Mouse (Mus musculus) inflammation-experienced regulatory T-cells, adult 16 weeks (primary cell): ENCODE results near the gene Trmt1l. TPM values are rescaled to one million over a fixed set of nuclear protein-coding genes. Genes with fewer than 3 reads are reported as not detected.

Source experiments
- polyA plus RNA-seq: library from polyadenylated mRNA; unstranded; fragments of 100-300 nt; shearing (Covaris generic); gene quantifications from one replicate; pipeline ENCODE4 v1.2.1, GENCODE M21; 2017

Trmt1l gene
- 104 TPM for polyA plus RNA-seq

GRCm38 (mm10) chr1:151428263-151429221 lies at the start of gene Trmt1l, which contains the start of gene Swt1:
Trmt1l (plus strand) TSS chr1:151428542.
Swt1 (minus strand) TSS chr1:151428455.

GRCm38 (mm10) chr1:151500531-151501361 lies 72.4 kb downstream of the Trmt1l start, which contains the start of gene Rnf2:
Rnf2 (minus strand) TSS chr1:151500955.

Other genes with a start within 250 kb of the Trmt1l start
- gene Gm47985, start 246.0 kb upstream of the Trmt1l start, polyA plus RNA-seq = not detected
- not detected for gene Gm8947, start 236.2 kb upstream of the Trmt1l start, polyA plus RNA-seq
- gene Gm47995, start 230.1 kb upstream of the Trmt1l start, polyA plus RNA-seq = not detected
- gene 3110040M04Rik, start 224.4 kb upstream of the Trmt1l start, polyA plus RNA-seq = not detected
- not detected for gene Gm47996, start 218.4 kb upstream of the Trmt1l start, polyA plus RNA-seq
- 237 TPM for gene Ivns1abp, start 84.1 kb upstream of the Trmt1l start, polyA plus RNA-seq
- gene Swt1, start 87 bp upstream of the Trmt1l start, polyA plus RNA-seq = 42.2 TPM
- gene Rnf2, start 72.4 kb downstream of the Trmt1l start, polyA plus RNA-seq = 109 TPM
- 102 TPM for gene Fam129a, start 142.6 kb downstream of the Trmt1l start, polyA plus RNA-seq